Mouse (Mus musculus) lung, embryonic 14.5 days (tissue): Measurements from ENCODE around the gene Wfdc11. TPM values are rescaled to one million over a fixed set of nuclear protein-coding genes. Genes with fewer than 3 reads are reported as not detected.
"Not testable (repeated sequence)": the region's sequence is repeated elsewhere in the genome, so short reads cannot be mapped to it uniquely, and the experiment has no call there.

ENCODE experiments used
- ATAC-seq: fragments of 200-750 bp; cut with Nextera tagmentation; 2 replicates; pipeline ENCODE4 v1.8.0; 2017; ENCODE audit warnings: mild to moderate bottlenecking, moderate TSS enrichment, moderate library complexity; ENCODE audit not compliant: insufficient read depth
- DNase-seq: peaks from one replicate; pipeline ENCODE4 v3.0.0-alpha.2; 2015
- H3K27ac ChIP-seq: fragments of 300-500 bp; sonication (generic); 2 replicates; pipeline ENCODE4 v1.5.1; 2014; ENCODE audit warnings: low read depth, mild to moderate bottlenecking, moderate library complexity
- H3K27me3 ChIP-seq: fragments of 300-500 bp; sonication (generic); 2 replicates; pipeline ENCODE4 v1.6.1; 2014; ENCODE audit warnings: low read length, control low read depth; ENCODE audit not compliant: insufficient read depth
- H3K36me3 ChIP-seq: fragments of 300-500 bp; sonication (generic); 2 replicates; pipeline ENCODE4 v1.6.1; 2014; ENCODE audit warnings: control low read depth; ENCODE audit not compliant: insufficient read depth
- H3K4me1 ChIP-seq: fragments of 300-500 bp; sonication (generic); 2 replicates; pipeline ENCODE4 v1.6.1; 2014; ENCODE audit warnings: antibody characterized with exemption, control low read depth; ENCODE audit not compliant: insufficient read depth
- H3K4me2 ChIP-seq: fragments of 300-500 bp; sonication (generic); 2 replicates; pipeline ENCODE4 v1.6.1; 2014; ENCODE audit warnings: mild to moderate bottlenecking
- H3K4me3 ChIP-seq: fragments of 300-500 bp; sonication (generic); 2 replicates; pipeline ENCODE4 v1.5.1; 2014; ENCODE audit warnings: low read depth, low read length
- H3K9ac ChIP-seq: fragments of 300-500 bp; sonication (generic); 2 replicates; pipeline ENCODE4 v1.6.1; 2014
- H3K9me3 ChIP-seq: fragments of 300-500 bp; sonication (generic); 2 replicates; pipeline ENCODE4 v1.6.1; 2016; ENCODE audit warnings: low read depth, low read length, control low read depth
- CTCF ChIP-seq: IDR thresholded peaks from 2 replicates; pipeline ENCODE4 v1.5.1; 2016; ENCODE audit warnings: antibody characterized with exemption, low read depth
- WGBS: fragments of 180-500 bp; shearing (Covaris S2); extraction: QIAGEN DNeasy Blood & Tissue Kit; methylation state at CpG from one replicate; pipeline ENCODE4 v1.1.7; 2014; 5-methylcytosine and 5-hydroxymethylcytosine counted together
- polyA plus RNA-seq: library from polyadenylated mRNA; unstranded; fragments of >200 nt; fragmentation: Nextera tagmentation; extraction: Ambion mirVana; gene quantifications from 2 replicates; pipeline ENCODE4 v1.2.1, GENCODE M21; 2014

Wfdc11 gene
- polyA plus RNA-seq, 1 experiment from 2014 or later: not detected

- H3K9me3 ChIP-seq: no peaks in the 10 kb centered on the region
- ATAC-seq (no peak), DNase-seq (no peak)
- no peaks in the 10 kb centered on the region for H3K36me3 ChIP-seq
- H3K27me3 ChIP-seq: no peaks in the 10 kb centered on the region
- no peak overlapping the region for H3K9ac ChIP-seq
- no peak overlapping the region for H3K27ac ChIP-seq
- 62% methylated on average over 7 of the region's 7 CpGs for WGBS
- H3K4me1 ChIP-seq: no peaks in the 10 kb centered on the region
- H3K4me3 ChIP-seq: no peak overlapping the region
- no peak for TF ChIP-seq CTCF
- no peak overlapping the region for H3K4me2 ChIP-seq
These were observed 32.8 kb downstream of the Wfdc11 start for GRCm38 (mm10) chr2:164641129-164641528.

GRCm38 (mm10) chr2:164638696-164639095 lies 35.2 kb downstream of the Wfdc11 start, which contains the start of gene Wfdc16:
Gene Wfdc16 (minus strand): TSS chr2:164638796.
- Histone ChIP-seq H3K9me3 (no peaks in the 10 kb centered on the region), H3K9ac (no peak within 1 kb of the TSS), H3K4me2 (no peak within 1 kb of the TSS), H3K27ac (no peak within 1 kb of the TSS), H3K4me3 (no peak within 1 kb of the TSS), H3K36me3 (no peaks in the 10 kb centered on the region), H3K27me3 (no peaks in the 10 kb centered on the region), H3K4me1 (no peaks in the 10 kb centered on the region)
- DNase-seq: no peak
- 75% methylated on average over 3 of the region's 3 CpGs for WGBS
- no peak for ATAC-seq
- no peak for TF ChIP-seq CTCF

- WGBS: 68% methylated on average over 9 of the region's 9 CpGs
- no peaks in the 10 kb centered on the region for H3K4me1 ChIP-seq
- no peaks in the 10 kb centered on the region for H3K9me3 ChIP-seq
- DNase-seq (peak; percentile 40), ATAC-seq (no peak)
- peak; percentile 53 for TF ChIP-seq CTCF
- no peaks in the 10 kb centered on the region for H3K36me3 ChIP-seq
- no peaks in the 10 kb centered on the region for H3K27me3 ChIP-seq
- no peak overlapping the region for H3K4me2 ChIP-seq
- H3K27ac ChIP-seq: no peak overlapping the region
- no peak overlapping the region for H3K4me3 ChIP-seq
- no peak overlapping the region for H3K9ac ChIP-seq
These were observed 38.6 kb downstream of the Wfdc11 start for GRCm38 (mm10) chr2:164635266-164635665.

- H3K4me3 ChIP-seq: no peak overlapping the region
- 0 out of 2 replicates have a peak, but pooled peaks have one; percentile 19 for TF ChIP-seq CTCF
- no peak overlapping the region for H3K9ac ChIP-seq
- H3K4me1 ChIP-seq: no peaks in the 10 kb centered on the region
- H3K9me3 ChIP-seq: no peaks in the 10 kb centered on the region
- DNase-seq (no peak), ATAC-seq (no peak)
- no peak overlapping the region for H3K27ac ChIP-seq
- H3K27me3 ChIP-seq: no peaks in the 10 kb centered on the region
- no peak overlapping the region for H3K4me2 ChIP-seq
- 82% methylated on average over 4 of the region's 4 CpGs for WGBS
- no peaks in the 10 kb centered on the region for H3K36me3 ChIP-seq
These were observed 52.1 kb downstream of the Wfdc11 start for GRCm38 (mm10) chr2:164621775-164622174.

GRCm38 (mm10) chr2:164619050-164619449 lies 54.8 kb downstream of the Wfdc11 start:
- WGBS: 56% methylated on average over 5 of the region's 5 CpGs
- H3K4me2 ChIP-seq: no peak overlapping the region

GRCm38 (mm10) chr2:164615386-164615785 lies 58.5 kb downstream of the Wfdc11 start:
- no peak for TF ChIP-seq CTCF
- Histone ChIP-seq H3K36me3 (no peaks in the 10 kb centered on the region), H3K4me2 (no peak overlapping the region), H3K9ac (no peak overlapping the region), H3K27me3 (no peaks in the 10 kb centered on the region), H3K27ac (no peak overlapping the region), H3K9me3 (no peaks in the 10 kb centered on the region), H3K4me1 (no peaks in the 10 kb centered on the region), H3K4me3 (no peak overlapping the region)
- 75% methylated on average over 3 of the region's 3 CpGs for WGBS
- DNase-seq: no peak
- ATAC-seq: no peak

More at GRCm38 (mm10) chr2:164619050-164619449, 54.8 kb downstream of the Wfdc11 start:
- Histone ChIP-seq H3K9ac (no peak overlapping the region), H3K4me1 (no peaks in the 10 kb centered on the region), H3K27ac (no peak overlapping the region), H3K9me3 (no peaks in the 10 kb centered on the region), H3K4me3 (no peak overlapping the region), H3K36me3 (no peaks in the 10 kb centered on the region), H3K27me3 (no peaks in the 10 kb centered on the region)
- ATAC-seq: no peak
- DNase-seq: no peak
- TF ChIP-seq CTCF: no peak

- 42% methylated on average over 8 of the region's 8 CpGs for WGBS
- not testable (repeated sequence) for ATAC-seq, H3K27me3 ChIP-seq, H3K4me2 ChIP-seq, H3K9me3 ChIP-seq, H3K9ac ChIP-seq, H3K36me3 ChIP-seq, H3K27ac ChIP-seq, H3K4me1 ChIP-seq, H3K4me3 ChIP-seq
- peak; percentile 32 for DNase-seq
These were observed 60.4 kb downstream of the Wfdc11 start, which contains the start of the genes Wfdc6b and Wfdc8 for GRCm38 (mm10) chr2:164613471-164613870. Gene Wfdc6b (plus strand): TSS chr2:164613522. Gene Wfdc8 (minus strand): TSS chr2:164613626.

Other genes starting within 250 kb of the Wfdc11 start
- gene Sdc4, start 230.2 kb downstream of the Wfdc11 start, polyA plus RNA-seq: 101 and 103 TPM in 2 replicates
- 65.6 and 68.7 TPM in 2 replicates for gene Sys1, start 217.1 kb downstream of the Wfdc11 start, polyA plus RNA-seq
- 14.4 and 14.9 TPM in 2 replicates for gene Gm20458, start 213.1 kb downstream of the Wfdc11 start, polyA plus RNA-seq
- not detected in 2 replicates for gene Trp53tg5, start 200.4 kb downstream of the Wfdc11 start, polyA plus RNA-seq
- 4.4 and 5.3 TPM in 2 replicates for gene Dbndd2, start 188.0 kb downstream of the Wfdc11 start, polyA plus RNA-seq
- gene Pigt, start 176.6 kb downstream of the Wfdc11 start, polyA plus RNA-seq: 70.1 and 71.0 TPM in 2 replicates
- 280 and 282 TPM in 2 replicates for gene Wfdc2, start 111.7 kb downstream of the Wfdc11 start, polyA plus RNA-seq
- gene Spint3, start 100.6 kb downstream of the Wfdc11 start, polyA plus RNA-seq: not detected in 2 replicates
- gene Wfdc6a, start 88.6 kb downstream of the Wfdc11 start, polyA plus RNA-seq: 0.65 and 0.95 TPM in 2 replicates
- gene Eppin, start 80.5 kb downstream of the Wfdc11 start, polyA plus RNA-seq: not detected in 2 replicates
- gene Wfdc6b, start 60.6 kb downstream of the Wfdc11 start, polyA plus RNA-seq: not detected in 2 replicates
- not detected in 2 replicates for gene Wfdc8, start 60.5 kb downstream of the Wfdc11 start, polyA plus RNA-seq
- not detected in 2 replicates for gene Wfdc16, start 35.3 kb downstream of the Wfdc11 start, polyA plus RNA-seq
- gene Wfdc10, start 18.0 kb downstream of the Wfdc11 start, polyA plus RNA-seq: not detected in 2 replicates
- gene Wfdc9, start 17.5 kb downstream of the Wfdc11 start, polyA plus RNA-seq: not detected in 2 replicates
- not detected in 2 replicates for gene Wfdc13, start 11.0 kb upstream of the Wfdc11 start, polyA plus RNA-seq
- gene Spint4, start 24.4 kb upstream of the Wfdc11 start, polyA plus RNA-seq: not detected in 2 replicates
- not detected in 2 replicates for gene Spint5, start 41.2 kb upstream of the Wfdc11 start, polyA plus RNA-seq
- gene Wfdc3, start 71.8 kb upstream of the Wfdc11 start, polyA plus RNA-seq: 1.3 and 1.4 TPM in 2 replicates
- gene Dnttip1, start 71.9 kb upstream of the Wfdc11 start, polyA plus RNA-seq: 74.7 and 77.6 TPM in 2 replicates
- 586 and 619 TPM in 2 replicates for gene Ube2c, start 95.8 kb upstream of the Wfdc11 start, polyA plus RNA-seq
- gene Tnnc2, start 105.9 kb upstream of the Wfdc11 start, polyA plus RNA-seq: not detected in 2 replicates
- 19.1 and 21.3 TPM in 2 replicates for gene Snx21, start 111.7 kb upstream of the Wfdc11 start, polyA plus RNA-seq
- gene Acot8, start 130.8 kb upstream of the Wfdc11 start, polyA plus RNA-seq: 16.2 and 17.8 TPM in 2 replicates
- gene Zswim3, start 131.0 kb upstream of the Wfdc11 start, polyA plus RNA-seq: 6.7 and 7.0 TPM in 2 replicates
- gene Zswim1, start 148.6 kb upstream of the Wfdc11 start, polyA plus RNA-seq: 20.8 and 21.1 TPM in 2 replicates
- gene Spata25, start 154.4 kb upstream of the Wfdc11 start, polyA plus RNA-seq: not detected in 2 replicates
- gene Ctsa, start 158.8 kb upstream of the Wfdc11 start, polyA plus RNA-seq: 114 and 125 TPM in 2 replicates
- 6.3 and 6.6 TPM in 2 replicates for gene Neurl2, start 159.4 kb upstream of the Wfdc11 start, polyA plus RNA-seq
- 122 and 126 TPM in 2 replicates for gene Pltp, start 183.6 kb upstream of the Wfdc11 start, polyA plus RNA-seq
- 76.9 and 83.0 TPM in 2 replicates for gene Pcif1, start 205.2 kb upstream of the Wfdc11 start, polyA plus RNA-seq
- gene Zfp335, start 237.7 kb upstream of the Wfdc11 start, polyA plus RNA-seq: 14.8 and 15.8 TPM in 2 replicates